In genomic region chr4:154109216-154109849, GRCm38 (mm10) we compare ENCODE assay signal across 14 mouse cellular contexts. TPM values are rescaled to one million over a fixed set of nuclear protein-coding genes. Genes with fewer than 3 reads are reported as not detected.
DNase-seq lines count a peak whose midpoint lies in the region; ATAC-seq lines count a peak whose summit lies in the region.
"Had no signal": no experiment of that assay in that cellular context is flagged by ENCODE, and none has a peak within 500 bp of the region (broad histone marks: within the 10 kb centered on the region; RNA-seq: fewer than 3 reads in every experiment).

No protein-coding gene starts in this region.

- H3K27me3 ChIP-seq in hindbrain, embryonic 15.5 days: 0 out of 2 replicates have a peak, but pooled peaks cover 3% of the 10 kb centered on the region
- H3K27me3 ChIP-seq in hindbrain, embryonic 11.5 days (ENCODE audit: control insufficient read depth, insufficient read depth, low read length): peaks cover 4% of the 10 kb centered on the region; the same call in 1 of the 2 replicates

- ATAC-seq in hindbrain, embryonic 15.5 days (ENCODE audit: low FRiP score, low read depth): 0 out of 2 replicates have a peak, but pooled peaks have one; percentile 64
- no peak for ATAC-seq in hindbrain, embryonic 11.5 days (ENCODE audit: low FRiP score)

- H3K36me3 ChIP-seq in hindbrain, embryonic 15.5 days: no peaks in the 10 kb centered on the region
- H3K36me3 ChIP-seq in hindbrain, embryonic 11.5 days (ENCODE audit: control insufficient read depth, insufficient read depth, low read length): no peaks in the 10 kb centered on the region
- H3K36me3 ChIP-seq: embryonic facial prominence, embryonic 12.5 days had no signal

- no peak overlapping the region for H3K4me3 ChIP-seq in hindbrain, embryonic 15.5 days
- no peak overlapping the region for H3K4me3 ChIP-seq in hindbrain, embryonic 11.5 days (ENCODE audit: low read depth, low read length)
- H3K4me3 ChIP-seq: embryonic facial prominence, embryonic 12.5 days had no signal

- H3K4me1 ChIP-seq in hindbrain, embryonic 15.5 days (replicated peaks): 0 out of 2 replicates have a peak, but pooled peaks cover 5% of the 10 kb centered on the region
- 0 out of 2 replicates have a peak, but pooled peaks cover 2% of the 10 kb centered on the region for H3K4me1 ChIP-seq in hindbrain, embryonic 11.5 days (replicated peaks; ENCODE audit: control insufficient read depth, insufficient read depth, low read length)

- no peak for DNase-seq in hindbrain, embryonic 11.5 days (ENCODE audit: low spot score)
- DNase-seq in brain, adult 2 months (ENCODE audit: low read depth, low spot score): peak; percentile 96
- peak; percentile 80 to 86 for DNase-seq in cerebellum, postnatal 25 days
- DNase-seq in left cerebral cortex, postnatal 36 days (ENCODE audit: low spot score in 2 of 2): peak; percentile 42 to 63
- no peak for DNase-seq in urinary bladder, adult 2 months (ENCODE audit: low spot score)
- no peak for DNase-seq in testis, postnatal 14 days (ENCODE audit: low spot score)
- DNase-seq in lung, postnatal 25 days (ENCODE audit: low spot score): no peak
- DNase-seq: heart, adult 18-20 months; kidney, adult 11 months; liver; thymus, postnatal 4 days had no signal

- no peak overlapping the region for H3K9ac ChIP-seq in hindbrain, embryonic 15.5 days
- H3K9ac ChIP-seq in hindbrain, embryonic 11.5 days (ENCODE audit: low read depth, low read length): no peak overlapping the region
- H3K9ac ChIP-seq: embryonic facial prominence, embryonic 12.5 days had no signal

- H3K27ac ChIP-seq in hindbrain, embryonic 15.5 days (replicated peaks): no peak overlapping the region
- no peak overlapping the region for H3K27ac ChIP-seq in hindbrain, embryonic 11.5 days (ENCODE audit: low read depth, low read length)
- H3K27ac ChIP-seq: embryonic facial prominence, embryonic 12.5 days had no signal

- intact Hi-C loops in left cerebral cortex, postnatal 36 days (cut with DNase I): loop anchor here (5.0 kb wide), 1 partner anchor 82 kb away; the partner anchor contains the start of gene Smim1

- no peaks in the 10 kb centered on the region for H3K9me3 ChIP-seq in hindbrain, embryonic 15.5 days
- no peaks in the 10 kb centered on the region for H3K9me3 ChIP-seq in hindbrain, embryonic 11.5 days (ENCODE audit: control insufficient read depth, low read length)
- H3K9me3 ChIP-seq: embryonic facial prominence, embryonic 12.5 days had no signal

- H3K4me2 ChIP-seq in hindbrain, embryonic 15.5 days: peak overlapping the region; percentile 23; the same call in 1 of the 2 replicates
- no peak overlapping the region for H3K4me2 ChIP-seq in hindbrain, embryonic 11.5 days (replicated peaks; ENCODE audit: low read depth, low read length)
- H3K4me2 ChIP-seq: embryonic facial prominence, embryonic 12.5 days; midbrain, embryonic 11.5 days had no signal

- 55% methylated on average over 18 of the region's 18 CpGs for WGBS in hindbrain, embryonic 15.5 days
- 67% methylated on average over 17 of the region's 18 CpGs for WGBS in hindbrain, embryonic 11.5 days

RNA-seq across cellular contexts. Expression of gene Trp73, which starts 30.7 kb away (rescaled TPM):
- polyA plus RNA-seq in hindbrain, embryonic 15.5 days (2015; fragmentation: Nextera tagmentation; extraction: Ambion mirVana): 0.31 and 0.92 TPM in 2 replicates
- polyA plus RNA-seq in hindbrain, embryonic 11.5 days (2014; fragmentation: Nextera tagmentation; extraction: Ambion mirVana): 1.6 and 2.2 TPM in 2 replicates
- under 1 TPM; 0.27 to 0.32 TPM for total RNA-seq in left cerebral cortex, postnatal 36 days (2021)
- polyA plus RNA-seq in urinary bladder, adult 2 months (2012; rRNA removed): 0.03 TPM in 1 of 2 replicates, not detected in the other

RNA-seq across cellular contexts. Expression of gene Wrap73, which starts 32.8 kb away (rescaled TPM):
- 41.3 and 45.5 TPM in 2 replicates for polyA plus RNA-seq in hindbrain, embryonic 15.5 days (2015; fragmentation: Nextera tagmentation; extraction: Ambion mirVana)
- 43.8 and 45.9 TPM in 2 replicates for polyA plus RNA-seq in hindbrain, embryonic 11.5 days (2014; fragmentation: Nextera tagmentation; extraction: Ambion mirVana)
- 10 to 100 TPM; 29.3 to 31.0 TPM for total RNA-seq in left cerebral cortex, postnatal 36 days (2021)
- polyA plus RNA-seq in urinary bladder, adult 2 months (2012; rRNA removed): 12.1 and 13.2 TPM in 2 replicates

RNA-seq across cellular contexts. Expression of gene Tprgl, which starts 51.1 kb away (rescaled TPM):
- polyA plus RNA-seq in hindbrain, embryonic 15.5 days (2015; fragmentation: Nextera tagmentation; extraction: Ambion mirVana): 209 and 219 TPM in 2 replicates
- 139 and 141 TPM in 2 replicates for polyA plus RNA-seq in hindbrain, embryonic 11.5 days (2014; fragmentation: Nextera tagmentation; extraction: Ambion mirVana)
- total RNA-seq in left cerebral cortex, postnatal 36 days (2021): 100 to 1,000 TPM; 156 to 182 TPM
- 164 and 166 TPM in 2 replicates for polyA plus RNA-seq in urinary bladder, adult 2 months (2012; rRNA removed)

Comparison
In these comparisons a context has a peak if more than half of its experiments do, and no peak if none do; other contexts are left out.
1. DNase-seq: peak in brain, adult 2 months (single experiment), cerebellum, postnatal 25 days (2 of 2) and left cerebral cortex, postnatal 36 days (2 of 2); none in hindbrain, embryonic 11.5 days (single experiment), urinary bladder, adult 2 months (single experiment), testis, postnatal 14 days (single experiment) and lung, postnatal 25 days (single experiment).